Mouse (Mus musculus) thymus, postnatal 4 days (tissue): ENCODE measurements at regions not wholly inside any gene's neighbourhood (a gene's known extent, or its start where the extent isn't known, plus 50 kb on each side); places are given as distances from the start of the nearest gene placed in this dataset.

Experiments used
- DNase-seq: peaks from one replicate; pipeline ENCODE4 v3.0.0; 2021

GRCm38 (mm10) chr2:142964340-142964739 lies 63.0 kb upstream of the Kif16b start:
- DNase-seq = no peak

GRCm38 (mm10) chr2:142967250-142967649 lies 65.9 kb upstream of the Kif16b start:
- DNase-seq = peak; percentile 67

- no peak for DNase-seq
Observed at GRCm38 (mm10) chr2:142980771-142981170, 79.4 kb upstream of the Kif16b start.

- no peak for DNase-seq
Observed at GRCm38 (mm10) chr2:142988691-142989090, 74.1 kb upstream of the Snrpb2 start.

- DNase-seq = no peak
Observed at GRCm38 (mm10) chr2:142996088-142996487, 66.8 kb upstream of the Snrpb2 start.

- no peak for DNase-seq
Observed at GRCm38 (mm10) chr2:143002874-143003273, 60.0 kb upstream of the Snrpb2 start.

GRCm38 (mm10) chr2:143003341-143003740 lies 59.5 kb upstream of the Snrpb2 start:
- no peak for DNase-seq

GRCm38 (mm10) chr2:143011380-143011779 lies 51.5 kb upstream of the Snrpb2 start:
- DNase-seq = peak; percentile 9
